Mouse (Mus musculus) intestine, embryonic 15.5 days (tissue): Measurements from ENCODE around the gene Zscan26. TPM values are rescaled to one million over a fixed set of nuclear protein-coding genes. Genes with fewer than 3 reads are reported as not detected.
"Not testable (repeated sequence)": the region's sequence is repeated elsewhere in the genome, so short reads cannot be mapped to it uniquely, and the experiment has no call there.

Experiments
- ATAC-seq: fragments of 200-750 bp; cut with Nextera tagmentation; 2 replicates; pipeline ENCODE4 v1.8.0; 2017; ENCODE audit warnings: moderate TSS enrichment, moderate library complexity
- H3K27ac ChIP-seq: fragments of 300-500 bp; sonication (generic); 2 replicates; pipeline ENCODE4 v1.5.1; 2015; ENCODE audit warnings: mild to moderate bottlenecking, inconsistent platforms
- H3K27me3 ChIP-seq: fragments of 300-500 bp; sonication (generic); replicated peaks from 2 replicates; pipeline ENCODE4 v1.6.1; 2015; ENCODE audit warnings: inconsistent platforms
- H3K36me3 ChIP-seq: fragments of 300-500 bp; sonication (generic); 2 replicates; pipeline ENCODE4 v1.6.1; 2015; ENCODE audit warnings: inconsistent platforms
- H3K4me1 ChIP-seq: fragments of 300-500 bp; sonication (generic); replicated peaks from 2 replicates; pipeline ENCODE4 v1.6.1; 2015; ENCODE audit warnings: inconsistent platforms
- H3K4me2 ChIP-seq: fragments of 300-500 bp; sonication (generic); replicated peaks from 2 replicates; pipeline ENCODE4 v1.6.1; 2015; ENCODE audit warnings: mild to moderate bottlenecking, inconsistent platforms
- H3K4me3 ChIP-seq: fragments of 300-500 bp; sonication (generic); replicated peaks from 2 replicates; pipeline ENCODE4 v1.5.1; 2015; ENCODE audit warnings: inconsistent platforms
- H3K9ac ChIP-seq: fragments of 300-500 bp; sonication (generic); 2 replicates; pipeline ENCODE4 v1.6.1; 2015; ENCODE audit warnings: inconsistent platforms
- H3K9me3 ChIP-seq: fragments of 300-500 bp; sonication (generic); 2 replicates; pipeline ENCODE4 v1.6.1; 2016; ENCODE audit warnings: inconsistent platforms
- WGBS: fragments of 180-500 bp; shearing (Covaris S2); methylation state at CpG from one replicate; pipeline ENCODE4 v1.1.7; 2015; 5-methylcytosine and 5-hydroxymethylcytosine counted together
- polyA plus RNA-seq: library from polyadenylated mRNA; unstranded; fragments of >200 nt; fragmentation: Nextera tagmentation; extraction: Ambion mirVana; gene quantifications from 2 replicates; pipeline ENCODE4 v1.2.1, GENCODE M21; 2015

The Zscan26 gene
- polyA plus RNA-seq, 1 experiment from 2014 or later: 26.5 TPM

DNA sequence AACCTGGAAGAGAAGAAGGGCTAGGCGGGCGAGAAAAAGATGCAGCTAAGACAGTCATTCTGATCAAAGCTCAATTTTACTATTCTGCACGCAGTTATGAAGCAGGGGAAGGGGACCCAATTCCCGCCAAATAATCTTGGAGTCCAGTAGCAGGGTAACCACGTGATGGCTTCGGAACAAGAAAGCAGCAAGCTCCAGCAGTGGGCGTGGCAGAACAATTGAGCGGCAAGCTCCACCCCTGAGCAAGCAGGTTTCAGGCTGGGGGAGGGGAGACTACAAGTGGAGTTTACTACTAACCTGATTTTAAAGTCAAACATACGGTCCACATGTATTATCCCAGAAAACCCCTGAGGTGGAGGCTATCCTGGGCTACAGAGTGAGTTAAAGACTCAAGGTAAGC lies 9.0 kb upstream of the Zscan26 start:
- not testable (repeated sequence) for H3K9ac ChIP-seq, H3K27me3 ChIP-seq, H3K27ac ChIP-seq, H3K9me3 ChIP-seq, ATAC-seq, H3K4me1 ChIP-seq, H3K36me3 ChIP-seq, H3K4me2 ChIP-seq, H3K4me3 ChIP-seq
- WGBS: 54% methylated on average over 9 of the region's 9 CpGs

DNA sequence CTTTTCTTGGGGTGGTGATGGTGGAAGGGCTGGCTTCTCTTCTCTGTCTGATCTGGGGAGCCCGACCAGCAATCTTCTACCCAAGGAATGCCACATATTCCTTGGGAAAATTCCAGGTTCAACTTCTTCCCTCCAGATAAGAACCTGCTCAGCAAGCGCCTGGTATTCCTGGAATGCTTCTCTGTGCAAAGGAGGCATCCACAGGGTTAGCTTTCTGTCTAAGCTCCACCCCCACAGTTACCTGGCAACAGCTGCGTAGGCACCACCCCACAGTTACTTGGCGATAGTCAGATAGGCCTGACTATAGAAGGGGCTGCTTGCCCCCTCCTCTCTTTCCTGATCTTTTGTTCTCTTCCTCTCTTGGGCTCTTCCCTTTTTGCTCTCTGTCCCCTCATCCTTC lies 2.8 kb upstream of the Zscan26 start:
- Histone ChIP-seq H3K27ac (no peak overlapping the region), H3K27me3 (no peaks in the 10 kb centered on the region), H3K36me3 (no peaks in the 10 kb centered on the region), H3K9ac (no peak overlapping the region), H3K4me2 (peak overlapping the region; percentile 19; the same call in 1 of the 2 replicates), H3K4me3 (no peak overlapping the region), H3K4me1 (peaks cover 12% of the 10 kb centered on the region; the same call in 1 of the 2 replicates), H3K9me3 (no peaks in the 10 kb centered on the region)
- WGBS: 8% methylated on average over 4 of the region's 4 CpGs
- ATAC-seq: peak; percentile 76

DNA sequence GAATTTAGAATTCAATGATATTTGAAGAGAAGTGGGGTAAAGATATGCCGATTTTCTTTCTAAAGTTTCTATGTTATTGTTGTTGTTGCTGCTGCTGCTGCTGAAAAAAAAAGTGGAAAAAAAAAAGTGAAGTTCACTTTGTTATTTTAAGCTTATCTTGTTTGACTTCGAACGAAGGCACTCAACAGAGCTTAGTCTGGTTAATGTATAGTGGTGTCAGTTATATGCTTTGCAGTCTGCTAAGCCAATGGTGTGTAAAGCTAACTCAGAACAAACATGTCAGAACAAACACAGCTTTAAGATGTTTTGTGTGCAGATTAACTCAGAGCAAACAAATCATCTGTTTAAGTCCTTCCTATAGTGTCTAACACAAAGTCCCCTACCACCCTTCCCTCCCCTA lies 603 bp upstream of the Zscan26 start:
- Histone ChIP-seq H3K36me3 (no peaks in the 10 kb centered on the region), H3K27me3 (no peaks in the 10 kb centered on the region), H3K4me1 (peaks cover 12% of the 10 kb centered on the region; the same call in 1 of the 2 replicates), H3K4me2 (peak overlapping the region; percentile 68), H3K9me3 (no peaks in the 10 kb centered on the region), H3K9ac (no peak overlapping the region), H3K4me3 (no peak overlapping the region), H3K27ac (no peak overlapping the region)
- 44% methylated on average over 3 of the region's 3 CpGs for WGBS
- ATAC-seq: peak; percentile 64

DNA sequence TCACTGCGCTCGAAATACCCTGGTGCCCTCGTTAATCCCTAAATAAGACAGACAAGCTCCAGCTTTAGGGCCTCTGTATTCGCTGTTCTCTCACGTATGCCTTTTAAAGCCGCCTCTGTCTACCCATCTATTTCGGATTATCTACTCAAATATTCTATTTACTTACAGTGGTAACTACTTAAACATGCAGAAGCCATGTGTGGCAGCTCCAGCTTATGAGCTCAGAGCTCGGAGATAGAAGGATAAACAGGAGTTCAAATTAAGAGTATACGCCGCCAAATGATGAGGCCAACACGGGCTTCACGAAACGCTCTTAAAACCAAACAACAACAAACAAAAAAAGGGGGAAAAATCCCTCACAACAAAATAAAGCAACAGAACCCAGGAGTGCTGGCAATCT lies 488 bp downstream of the Zscan26 start:
- Histone ChIP-seq H3K4me3 (peak overlapping the region; percentile 65), H3K27me3 (no peaks in the 10 kb centered on the region), H3K4me1 (peaks cover 12% of the 10 kb centered on the region; the same call in 1 of the 2 replicates), H3K9ac (peak overlapping the region; percentile 64), H3K9me3 (no peaks in the 10 kb centered on the region), H3K27ac (peak overlapping the region; percentile 87), H3K4me2 (peak overlapping the region; percentile 68), H3K36me3 (no peaks in the 10 kb centered on the region)
- peak; percentile 6; the same call in 1 of the 2 replicates for ATAC-seq
- WGBS: 2% methylated on average over 13 of the region's 13 CpGs

DNA sequence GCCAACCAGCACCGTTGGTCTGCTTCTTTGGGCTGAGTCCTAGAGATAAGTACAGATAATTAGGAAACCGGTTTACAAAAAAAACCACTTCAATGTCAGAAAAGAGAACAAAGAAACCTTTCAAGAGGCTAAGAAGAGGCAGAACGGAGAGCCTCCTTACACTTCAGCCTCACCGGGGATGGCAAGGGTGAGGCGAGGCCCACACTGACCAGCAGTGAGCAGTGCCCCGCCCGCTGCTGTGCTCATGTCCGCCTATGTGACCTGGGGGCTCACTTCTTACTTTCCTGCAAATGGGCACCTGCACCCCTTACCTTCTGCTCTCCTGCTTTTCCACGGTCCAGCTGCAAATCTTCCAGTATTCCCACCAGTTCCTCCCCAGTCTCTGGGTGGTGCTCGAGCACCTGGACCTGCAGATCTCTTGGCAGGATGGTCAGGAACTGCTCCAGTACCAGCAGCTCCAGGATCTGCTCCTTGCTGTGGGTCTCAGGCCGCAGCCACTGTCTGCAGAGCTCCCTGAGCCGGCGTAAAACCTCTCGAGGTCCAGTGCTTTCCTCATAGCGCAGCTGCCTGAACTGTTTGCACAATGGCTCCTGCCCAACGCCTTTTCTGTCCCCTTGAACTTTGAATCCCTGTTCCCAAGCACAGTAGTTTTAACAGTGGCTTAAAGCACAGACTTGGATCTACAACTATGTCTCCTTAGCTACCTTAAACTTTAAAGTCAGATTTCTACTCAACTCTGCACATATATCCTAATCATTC lies 5.5 kb downstream of the Zscan26 start:
- H3K4me3 ChIP-seq: no peak overlapping the region
- peaks cover 17% of the 10 kb centered on the region for H3K36me3 ChIP-seq
- H3K9me3 ChIP-seq: no peaks in the 10 kb centered on the region
- H3K9ac ChIP-seq: no peak overlapping the region
- H3K4me2 ChIP-seq: peak overlapping the region; percentile 7
- peaks cover 8% of the 10 kb centered on the region; the same call in 1 of the 2 replicates for H3K4me1 ChIP-seq
- ATAC-seq: peak; percentile 80
- peak overlapping the region; percentile 29; the same call in 1 of the 2 replicates for H3K27ac ChIP-seq
- WGBS: 69% methylated on average over 16 of the region's 16 CpGs
- H3K27me3 ChIP-seq: no peaks in the 10 kb centered on the region

DNA sequence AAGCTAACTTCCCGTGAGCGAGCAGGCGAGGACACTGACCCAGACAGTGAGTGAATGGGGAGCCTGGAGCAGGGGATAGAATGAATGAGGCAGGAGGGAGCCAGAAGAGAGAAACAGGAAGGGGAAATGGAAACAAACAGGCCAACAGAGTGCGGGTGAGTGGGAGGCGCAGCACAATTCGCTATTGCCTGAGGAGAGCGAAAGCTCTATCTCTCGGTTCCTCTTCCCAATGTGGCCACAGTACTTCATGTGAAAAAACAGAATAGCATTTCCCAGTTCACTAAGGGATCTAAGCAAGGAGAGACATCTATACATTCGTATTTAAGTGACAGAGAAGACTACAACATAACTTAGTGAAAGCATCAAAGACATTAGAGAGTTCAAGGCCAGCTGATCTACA lies 6.7 kb downstream of the Zscan26 start:
- ATAC-seq: no peak
- H3K36me3 ChIP-seq: peaks cover 17% of the 10 kb centered on the region
- 82% methylated on average over 9 of the region's 9 CpGs for WGBS

DNA sequence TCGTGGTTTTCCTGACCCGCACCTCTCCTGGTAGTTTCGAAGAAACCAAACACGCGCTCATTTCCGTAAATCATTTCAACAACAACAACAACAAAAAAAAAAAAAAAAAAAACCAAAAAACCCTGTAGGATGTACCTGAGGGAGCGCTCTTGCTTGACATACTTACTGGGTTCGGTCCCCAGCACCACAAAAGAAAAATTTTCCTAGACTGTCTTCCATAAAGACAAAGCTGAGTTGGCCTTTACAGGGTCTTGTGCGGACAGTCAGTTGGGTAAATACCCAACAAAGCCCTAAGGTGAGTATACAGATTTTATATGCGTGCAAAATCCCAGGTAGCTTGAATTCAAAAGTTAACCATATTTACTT lies 12.3 kb downstream of the Zscan26 start:
- H3K4me1 ChIP-seq: 0 out of 2 replicates have a peak, but pooled peaks cover 2% of the 10 kb centered on the region
- H3K9ac ChIP-seq: peak overlapping the region; percentile 51
- peaks cover 10% of the 10 kb centered on the region for H3K36me3 ChIP-seq
- no peaks in the 10 kb centered on the region for H3K27me3 ChIP-seq
- peak overlapping the region; percentile 51 for H3K4me3 ChIP-seq
- no peaks in the 10 kb centered on the region for H3K9me3 ChIP-seq
- peak overlapping the region; percentile 77 for H3K27ac ChIP-seq
- peak; percentile 48; the same call in 1 of the 2 replicates for ATAC-seq
- 14% methylated on average over 10 of the region's 10 CpGs for WGBS
- H3K4me2 ChIP-seq: peak overlapping the region; percentile 86

More for the DNA sequence above, 6.7 kb downstream of the Zscan26 start:
- H3K4me3 ChIP-seq: no peak overlapping the region
- H3K9me3 ChIP-seq: no peaks in the 10 kb centered on the region
- H3K27ac ChIP-seq: no peak overlapping the region
- H3K9ac ChIP-seq: no peak overlapping the region
- H3K4me1 ChIP-seq: no peaks in the 10 kb centered on the region
- no peaks in the 10 kb centered on the region for H3K27me3 ChIP-seq
- no peak overlapping the region for H3K4me2 ChIP-seq

DNA sequence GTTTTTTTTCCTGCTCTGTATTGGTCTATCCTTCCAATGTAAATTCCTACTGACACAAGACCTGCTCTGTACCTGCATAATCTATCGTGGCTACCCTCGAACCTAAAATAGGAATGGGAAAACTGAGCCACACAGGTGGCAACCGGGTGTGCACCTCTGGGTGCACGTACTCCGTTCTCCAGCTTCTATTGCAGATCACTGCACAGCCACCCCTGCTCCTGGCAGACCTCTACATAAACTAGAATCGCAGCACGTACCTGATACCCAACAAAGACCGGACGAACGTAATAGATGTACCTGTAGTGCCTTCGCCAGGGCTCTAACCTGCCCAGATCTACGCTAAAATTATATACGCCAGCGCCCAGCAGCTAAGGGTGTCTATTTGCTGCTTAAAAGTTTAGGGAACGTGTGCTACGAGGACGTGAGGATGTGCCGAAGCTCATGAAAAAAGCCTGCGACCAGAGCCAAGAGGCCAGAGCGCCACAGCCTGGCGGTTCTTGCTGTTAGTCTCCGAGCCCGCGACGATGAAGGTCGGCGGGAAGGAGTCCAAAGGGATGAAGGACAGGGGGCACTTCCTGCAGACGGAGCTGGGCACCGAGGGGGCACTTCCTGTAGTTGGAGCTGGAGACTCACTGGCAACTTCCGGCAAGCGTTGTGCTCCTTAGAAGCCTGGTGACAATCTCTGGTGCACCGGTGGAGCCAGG lies 12.9 kb downstream of the Zscan26 start, which contains the start of gene Pgbd1:
Gene Pgbd1 (minus strand): TSS at position 556 of the 704 bp plus-strand sequence.
- peak; percentile 93 for ATAC-seq
- H3K4me1 ChIP-seq: 0 out of 2 replicates have a peak, but pooled peaks cover 2% of the 10 kb centered on the region
- H3K27me3 ChIP-seq: no peaks in the 10 kb centered on the region
- H3K4me3 ChIP-seq: peak within 1 kb of the TSS; percentile 51
- H3K9ac ChIP-seq: peak within 1 kb of the TSS; percentile 51
- no peaks in the 10 kb centered on the region for H3K9me3 ChIP-seq
- 2% methylated on average over 32 of the region's 32 CpGs for WGBS
- peak within 1 kb of the TSS; percentile 86 for H3K4me2 ChIP-seq
- H3K27ac ChIP-seq: peak within 1 kb of the TSS; percentile 77
- peaks cover 10% of the 10 kb centered on the region for H3K36me3 ChIP-seq

DNA sequence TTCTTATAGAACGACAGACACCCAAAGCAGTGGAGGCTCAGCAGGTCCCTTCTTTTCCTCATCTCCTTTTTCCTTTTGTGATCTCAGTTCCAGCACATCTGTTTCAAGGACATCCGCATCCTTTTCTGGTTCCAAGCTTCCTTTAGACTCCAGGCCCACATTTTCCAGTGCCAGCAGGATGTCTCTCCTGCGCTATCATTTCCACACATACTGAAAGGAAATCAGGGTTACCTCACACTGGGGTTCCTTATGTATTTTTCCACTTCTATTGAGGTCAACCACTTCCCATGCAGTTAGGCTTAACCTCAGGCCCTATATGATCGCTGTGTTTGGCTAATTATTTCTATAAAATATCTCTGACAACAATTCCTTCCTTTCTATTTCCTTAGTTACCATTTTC lies 18.1 kb downstream of the Zscan26 start:
- Histone ChIP-seq H3K4me2 (no peak overlapping the region), H3K27me3 (no peaks in the 10 kb centered on the region)
- WGBS: 86% methylated on average over 4 of the region's 4 CpGs

DNA sequence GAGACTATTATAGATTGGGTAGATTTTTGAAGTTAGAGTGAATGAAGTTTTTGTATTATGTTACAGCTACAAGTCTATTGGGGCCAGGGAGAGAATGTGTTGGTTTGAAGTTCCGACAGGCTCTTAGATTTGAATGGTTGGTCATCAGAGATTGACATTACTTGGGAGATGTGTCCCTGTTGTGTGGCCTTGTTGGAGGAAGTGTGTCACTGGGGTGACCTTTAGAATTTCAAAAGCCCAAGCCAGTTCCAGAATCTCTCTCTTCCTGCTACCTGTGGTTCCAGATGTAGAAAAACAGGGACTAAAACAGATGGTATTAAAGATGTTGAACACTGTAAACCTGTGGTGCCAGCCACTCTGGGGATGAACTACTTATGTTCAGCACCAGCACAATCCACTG lies 25.9 kb downstream of the Zscan26 start:
- ATAC-seq: no peak
- Histone ChIP-seq H3K9ac (no peak overlapping the region), H3K4me1 (no peaks in the 10 kb centered on the region), H3K4me2 (no peak overlapping the region), H3K4me3 (no peak overlapping the region), H3K36me3 (no peaks in the 10 kb centered on the region), H3K27me3 (no peaks in the 10 kb centered on the region), H3K27ac (no peak overlapping the region), H3K9me3 (no peaks in the 10 kb centered on the region)
- 98% methylated on average over 1 of the region's 1 CpGs for WGBS

More for the DNA sequence above, 18.1 kb downstream of the Zscan26 start:
- Histone ChIP-seq H3K9me3 (no peaks in the 10 kb centered on the region), H3K27ac (no peak overlapping the region), H3K9ac (no peak overlapping the region), H3K4me1 (0 out of 2 replicates have a peak, but pooled peaks cover 1% of the 10 kb centered on the region), H3K36me3 (no peaks in the 10 kb centered on the region), H3K4me3 (no peak overlapping the region)
- no peak for ATAC-seq

DNA sequence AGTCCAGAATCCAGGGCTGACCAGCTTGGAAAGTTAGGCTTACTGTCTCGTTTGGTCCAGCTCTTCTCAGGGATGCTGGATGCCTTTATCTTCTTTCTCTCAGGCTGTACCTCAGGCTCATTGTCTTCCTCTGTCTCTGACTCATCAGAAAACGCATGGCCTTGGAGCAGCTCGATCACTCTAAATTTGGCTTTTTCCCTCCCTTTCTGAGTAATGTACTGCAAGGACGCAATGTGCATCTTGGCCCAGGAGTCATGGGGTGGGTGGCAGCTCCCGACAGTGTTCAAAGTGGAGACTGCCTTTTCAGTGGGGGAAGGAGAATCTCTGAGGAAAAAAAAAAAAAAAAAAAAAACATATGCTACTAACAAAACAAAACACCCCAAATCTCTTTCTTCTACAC lies 30.2 kb downstream of the Zscan26 start:
- Histone ChIP-seq H3K9me3 (no peaks in the 10 kb centered on the region), H3K27ac (no peak overlapping the region), H3K4me3 (no peak overlapping the region), H3K9ac (no peak overlapping the region), H3K27me3 (no peaks in the 10 kb centered on the region), H3K4me2 (no peak overlapping the region), H3K4me1 (no peaks in the 10 kb centered on the region), H3K36me3 (no peaks in the 10 kb centered on the region)
- no peak for ATAC-seq
- WGBS: 64% methylated on average over 5 of the region's 5 CpGs

DNA sequence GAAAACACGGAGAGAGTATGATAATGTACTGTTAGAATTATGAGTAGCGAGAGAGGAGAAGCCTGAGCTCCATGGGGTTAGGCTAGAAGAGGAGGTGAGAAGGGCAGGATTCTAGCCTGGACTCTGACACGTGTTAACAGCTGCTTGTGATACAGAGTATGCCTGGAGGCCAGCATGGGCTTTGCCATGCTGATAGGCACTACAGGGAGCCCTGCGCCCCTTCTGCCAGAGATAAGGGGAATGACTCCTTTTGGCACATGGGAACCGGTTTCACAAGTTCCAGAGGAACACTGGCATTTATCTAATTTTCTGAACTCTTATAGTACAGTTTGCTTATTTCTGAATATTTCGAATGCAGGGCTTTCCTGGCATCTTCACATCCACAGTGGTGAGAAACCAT lies 34.7 kb downstream of the Zscan26 start:
- Histone ChIP-seq H3K27ac (no peak overlapping the region), H3K36me3 (no peaks in the 10 kb centered on the region), H3K4me3 (no peak overlapping the region), H3K27me3 (no peaks in the 10 kb centered on the region), H3K9ac (no peak overlapping the region), H3K4me1 (no peaks in the 10 kb centered on the region; the same call in 1 of the 2 replicates), H3K4me2 (no peak overlapping the region), H3K9me3 (no peaks in the 10 kb centered on the region)
- WGBS: 47% methylated on average over 6 of the region's 6 CpGs
- peak; percentile 93 for ATAC-seq
